8 mouse cellular contexts compared by ENCODE assay signal in the genomic region with DNA sequence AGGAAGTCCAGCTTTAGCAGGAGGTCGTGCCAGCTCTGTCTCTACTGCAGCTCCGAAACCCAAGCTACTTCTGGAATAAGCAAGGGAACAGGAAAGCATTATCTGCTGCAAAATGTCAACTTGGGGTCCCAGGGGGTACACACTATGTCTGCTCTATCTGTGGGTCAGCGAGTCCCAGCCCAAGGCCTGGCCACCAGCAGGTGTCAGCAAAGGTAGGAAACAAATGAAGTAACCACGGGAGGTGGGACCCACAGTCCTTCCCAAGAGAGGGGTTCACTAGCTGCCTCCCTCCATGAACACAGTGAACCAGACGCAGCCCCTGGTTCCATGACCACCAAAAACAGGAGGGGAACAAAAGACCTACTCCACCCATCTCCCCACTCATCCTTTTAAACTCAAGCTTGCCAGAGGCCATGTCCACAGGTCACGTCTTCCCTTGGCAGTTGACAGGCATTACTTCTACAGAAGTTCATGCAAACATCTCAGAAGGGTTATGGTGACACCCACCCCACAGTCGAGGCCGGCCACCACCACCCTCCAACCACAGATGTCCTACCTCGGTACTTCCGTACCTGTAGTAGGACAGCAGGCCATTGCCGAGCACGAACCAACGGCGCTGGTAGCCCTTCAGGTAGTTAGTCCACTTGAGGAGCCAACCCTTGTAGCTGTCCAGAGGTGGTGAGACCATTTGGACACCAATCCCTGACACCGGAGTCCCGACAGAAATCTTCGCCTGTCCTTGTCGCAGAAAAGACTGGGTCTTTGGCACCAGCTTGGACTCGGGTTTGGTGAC. TPM values are rescaled to one million over a fixed set of nuclear protein-coding genes. Genes with fewer than 3 reads are reported as not detected.
DNase-seq lines count a peak whose midpoint lies in the region; ATAC-seq lines count a peak whose summit lies in the region.

No protein-coding gene starts in this region.

- H3K4me1 ChIP-seq in kidney, embryonic 14.5 days (ENCODE audit: control insufficient read depth, insufficient read depth, low read length): peaks cover 8% of the 10 kb centered on the region; the same call in 1 of the 2 replicates
- H3K4me1 ChIP-seq in hindbrain, embryonic 12.5 days: peaks cover 6% of the 10 kb centered on the region
- H3K4me1 ChIP-seq in midbrain, embryonic 14.5 days (ENCODE audit: control insufficient read depth, insufficient read depth, low read length): peaks cover 7% of the 10 kb centered on the region; the same call in 1 of the 2 replicates

- H3K9me3 ChIP-seq in kidney, embryonic 14.5 days (ENCODE audit: control insufficient read depth, low read length): no peaks in the 10 kb centered on the region
- no peaks in the 10 kb centered on the region for H3K9me3 ChIP-seq in hindbrain, embryonic 12.5 days (replicated peaks)
- no peaks in the 10 kb centered on the region for H3K9me3 ChIP-seq in midbrain, embryonic 14.5 days (ENCODE audit: control insufficient read depth, low read length)

- no peak overlapping the region for H3K27ac ChIP-seq in kidney, embryonic 14.5 days (ENCODE audit: low read depth, low read length)
- H3K27ac ChIP-seq in hindbrain, embryonic 12.5 days: no peak overlapping the region
- H3K27ac ChIP-seq in midbrain, embryonic 14.5 days (replicated peaks; ENCODE audit: low read depth, low read length): no peak overlapping the region

- no peak for ATAC-seq in kidney, embryonic 14.5 days (ENCODE audit: low FRiP score, low TSS enrichment)
- ATAC-seq in hindbrain, embryonic 12.5 days (ENCODE audit: low FRiP score): peak; percentile 4; the same call in 1 of the 2 replicates
- no peak for ATAC-seq in midbrain, embryonic 14.5 days (ENCODE audit: low FRiP score, low TSS enrichment)
- ATAC-seq in megakaryocyte progenitor cell, adult 5-6 weeks (replicated peaks; ENCODE audit: poor library complexity): no peak

- H3K36me3 ChIP-seq in kidney, embryonic 14.5 days (ENCODE audit: control insufficient read depth, insufficient read depth, low read length): no peaks in the 10 kb centered on the region
- H3K36me3 ChIP-seq in hindbrain, embryonic 12.5 days: no peaks in the 10 kb centered on the region
- no peaks in the 10 kb centered on the region for H3K36me3 ChIP-seq in midbrain, embryonic 14.5 days (ENCODE audit: control insufficient read depth, insufficient read depth, low read length)

- DNase-seq in kidney, postnatal 25 days: no peak
- peak; percentile 56 to 61 for DNase-seq in cerebellum, postnatal 36 days
- DNase-seq in midbrain, embryonic 14.5 days: no peak
- no peak for DNase-seq in right cerebral cortex, postnatal 36 days (ENCODE audit: low spot score in 2 of 2)
- no peak for DNase-seq in spleen, postnatal 14 days (ENCODE audit: low spot score in 2 of 2)

- H3K4me2 ChIP-seq in kidney, embryonic 14.5 days (replicated peaks; ENCODE audit: low read depth, low read length): peak overlapping the region; percentile 81
- H3K4me2 ChIP-seq in hindbrain, embryonic 12.5 days (replicated peaks): peak overlapping the region; percentile 73
- peak overlapping the region; percentile 73 for H3K4me2 ChIP-seq in midbrain, embryonic 14.5 days (ENCODE audit: low read length)

- WGBS in kidney, embryonic 14.5 days: 72% methylated on average over 19 of the region's 19 CpGs
- 73% methylated on average over 19 of the region's 19 CpGs for WGBS in hindbrain, embryonic 12.5 days
- WGBS in midbrain, embryonic 14.5 days: 79% methylated on average over 19 of the region's 19 CpGs

- H3K27me3 ChIP-seq in kidney, embryonic 14.5 days (ENCODE audit: control insufficient read depth, insufficient read depth, low read length): peaks cover 5% of the 10 kb centered on the region; the same call in 1 of the 2 replicates
- peaks cover 23% of the 10 kb centered on the region for H3K27me3 ChIP-seq in hindbrain, embryonic 12.5 days
- H3K27me3 ChIP-seq in midbrain, embryonic 14.5 days (ENCODE audit: control insufficient read depth, insufficient read depth, low read length): peaks cover 12% of the 10 kb centered on the region

- H3K9ac ChIP-seq in kidney, embryonic 14.5 days (ENCODE audit: low read depth, low read length): peak overlapping the region; percentile 47
- H3K9ac ChIP-seq in hindbrain, embryonic 12.5 days: no peak overlapping the region
- peak overlapping the region; percentile 60; the same call in 1 of the 2 replicates for H3K9ac ChIP-seq in midbrain, embryonic 14.5 days (replicated peaks; ENCODE audit: low read length)

- peak overlapping the region; percentile 46 for H3K4me3 ChIP-seq in kidney, embryonic 14.5 days (ENCODE audit: low read length)
- peak overlapping the region; percentile 44 for H3K4me3 ChIP-seq in hindbrain, embryonic 12.5 days
- peak overlapping the region; percentile 44 for H3K4me3 ChIP-seq in midbrain, embryonic 14.5 days (replicated peaks; ENCODE audit: low read depth, low read length)

RNA-seq across cellular contexts. Expression of a gene that starts 0.8 kb away (rescaled TPM):
- 0.46 and 0.81 TPM in 2 replicates for polyA plus RNA-seq in kidney, embryonic 14.5 days (2014; fragmentation: Nextera tagmentation; extraction: Ambion mirVana)
- polyA plus RNA-seq in hindbrain, embryonic 12.5 days (2016; fragmentation: Nextera tagmentation; extraction: Ambion mirVana): 7.0 and 8.8 TPM in 2 replicates
- polyA plus RNA-seq in midbrain, embryonic 14.5 days (2014; fragmentation: Nextera tagmentation; extraction: Ambion mirVana): 21.2 and 30.0 TPM in 2 replicates
- not detected in 2 replicates for total RNA-seq in megakaryocyte progenitor cell, adult 5-6 weeks (2015)
- total RNA-seq in megakaryocyte progenitor cell, adult 5-6 weeks (2017): not detected in 2 replicates

RNA-seq across cellular contexts. Expression of a gene that starts 32.0 kb away (rescaled TPM):
- polyA plus RNA-seq in kidney, embryonic 14.5 days (2014; fragmentation: Nextera tagmentation; extraction: Ambion mirVana): 0.20 and 0.40 TPM in 2 replicates
- 0.72 and 0.82 TPM in 2 replicates for polyA plus RNA-seq in hindbrain, embryonic 12.5 days (2016; fragmentation: Nextera tagmentation; extraction: Ambion mirVana)
- 0.35 TPM in 1 of 2 replicates, not detected in the other for polyA plus RNA-seq in midbrain, embryonic 14.5 days (2014; fragmentation: Nextera tagmentation; extraction: Ambion mirVana)
- not detected in 2 replicates for total RNA-seq in megakaryocyte progenitor cell, adult 5-6 weeks (2015)
- not detected in 2 replicates for total RNA-seq in megakaryocyte progenitor cell, adult 5-6 weeks (2017)

RNA-seq across cellular contexts. Expression of a gene that starts 32.2 kb away (rescaled TPM):
- 10.0 and 14.7 TPM in 2 replicates for polyA plus RNA-seq in kidney, embryonic 14.5 days (2014; fragmentation: Nextera tagmentation; extraction: Ambion mirVana)
- 27.7 and 29.1 TPM in 2 replicates for polyA plus RNA-seq in hindbrain, embryonic 12.5 days (2016; fragmentation: Nextera tagmentation; extraction: Ambion mirVana)
- 33.7 and 38.1 TPM in 2 replicates for polyA plus RNA-seq in midbrain, embryonic 14.5 days (2014; fragmentation: Nextera tagmentation; extraction: Ambion mirVana)
- 0.78 and 1.2 TPM in 2 replicates for total RNA-seq in megakaryocyte progenitor cell, adult 5-6 weeks (2015)
- total RNA-seq in megakaryocyte progenitor cell, adult 5-6 weeks (2017): 0.17 and 0.51 TPM in 2 replicates

RNA-seq across cellular contexts. Expression of a gene that starts 51.6 kb away (rescaled TPM):
- polyA plus RNA-seq in kidney, embryonic 14.5 days (2014; fragmentation: Nextera tagmentation; extraction: Ambion mirVana): 3.0 and 3.8 TPM in 2 replicates
- 7.6 and 7.9 TPM in 2 replicates for polyA plus RNA-seq in hindbrain, embryonic 12.5 days (2016; fragmentation: Nextera tagmentation; extraction: Ambion mirVana)
- polyA plus RNA-seq in midbrain, embryonic 14.5 days (2014; fragmentation: Nextera tagmentation; extraction: Ambion mirVana): 10.8 and 14.5 TPM in 2 replicates
- total RNA-seq in megakaryocyte progenitor cell, adult 5-6 weeks (2015): 0.94 and 2.5 TPM in 2 replicates
- 1.5 and 3.0 TPM in 2 replicates for total RNA-seq in megakaryocyte progenitor cell, adult 5-6 weeks (2017)

Comparison
In these comparisons a context has a peak if more than half of its experiments do, and no peak if none do; other contexts are left out.
1. DNase-seq: peak in cerebellum, postnatal 36 days (2 of 2); none in kidney, postnatal 25 days (0 of 2), midbrain, embryonic 14.5 days (single experiment), right cerebral cortex, postnatal 36 days (0 of 2) and spleen, postnatal 14 days (0 of 2).
2. Peak in every context shown above with its lines, with median percentiles within 50 percentile points of each other: H3K4me2 ChIP-seq and H3K4me3 ChIP-seq.